In genomic region chr5:141115963-141116362, GRCm38 (mm10) we compare ENCODE assay signal across 11 mouse cellular contexts.
DNase-seq lines count a peak whose midpoint lies in the region; ATAC-seq and TF ChIP-seq lines count a peak whose summit lies in the region.
"Had no signal": no experiment of that assay in that cellular context is flagged by ENCODE, and none has a peak within 500 bp of the region (broad histone marks: within the 10 kb centered on the region; RNA-seq: fewer than 3 reads in every experiment).

No protein-coding gene starts in this region.

- TF ChIP-seq CTCF in cerebellum, adult 2 months (IDR thresholded peaks at IDR 0.05; ENCODE audit: borderline replicate concordance, insufficient read depth, low read depth, low read length) = no peak
- TF ChIP-seq CTCF in stomach, postnatal 0 days (IDR thresholded peaks at IDR 0.05; ENCODE audit: low read depth) = no peak

- no peak overlapping the region for H3K4me2 ChIP-seq in stomach, embryonic 14.5 days (replicated peaks; ENCODE audit: low read depth, low read length)
- no peak overlapping the region for H3K4me2 ChIP-seq in stomach, postnatal 0 days (replicated peaks; ENCODE audit: low read depth)
- H3K4me2 ChIP-seq: embryonic facial prominence, embryonic 12.5 days had no signal

- peaks cover 4% of the 10 kb centered on the region; the same call in 1 of the 2 replicates for H3K4me1 ChIP-seq in cerebellum, adult 2 months (ENCODE audit: control insufficient read depth, insufficient read depth, low read length)
- peaks cover 6% of the 10 kb centered on the region; the same call in 1 of the 2 replicates for H3K4me1 ChIP-seq in stomach, embryonic 14.5 days (ENCODE audit: control insufficient read depth, insufficient read depth, low read length)
- no peaks in the 10 kb centered on the region for H3K4me1 ChIP-seq in stomach, postnatal 0 days (replicated peaks; ENCODE audit: control insufficient read depth, insufficient read depth)
- H3K4me1 ChIP-seq: embryonic facial prominence, embryonic 12.5 days had no signal

- H3K27ac ChIP-seq in cerebellum, adult 2 months (ENCODE audit: insufficient read depth, low read length) = no peak overlapping the region
- no peak overlapping the region for H3K27ac ChIP-seq in stomach, embryonic 14.5 days (ENCODE audit: low read length)
- H3K27ac ChIP-seq in stomach, postnatal 0 days (replicated peaks) = no peak overlapping the region
- H3K27ac ChIP-seq: embryonic facial prominence, embryonic 12.5 days had no signal

- no peak for TF ChIP-seq POLR2A in cerebellum, adult 2 months (IDR thresholded peaks at IDR 0.05; ENCODE audit: borderline replicate concordance, insufficient read depth, low read length)

- no peaks in the 10 kb centered on the region for H3K27me3 ChIP-seq in cerebellum, adult 2 months (ENCODE audit: control insufficient read depth, insufficient read depth, low read length)
- no peaks in the 10 kb centered on the region for H3K27me3 ChIP-seq in stomach, embryonic 14.5 days (ENCODE audit: control insufficient read depth, insufficient read depth, low read length)
- no peaks in the 10 kb centered on the region for H3K27me3 ChIP-seq in stomach, postnatal 0 days (ENCODE audit: control insufficient read depth, insufficient read depth, low read length)
- H3K27me3 ChIP-seq: embryonic facial prominence, embryonic 12.5 days had no signal

- H3K36me3 ChIP-seq in stomach, embryonic 14.5 days (ENCODE audit: control insufficient read depth, insufficient read depth, low read length) = no peaks in the 10 kb centered on the region
- H3K36me3 ChIP-seq in stomach, postnatal 0 days (ENCODE audit: control insufficient read depth, insufficient read depth, low read length) = no peaks in the 10 kb centered on the region
- H3K36me3 ChIP-seq: embryonic facial prominence, embryonic 12.5 days had no signal

- WGBS in cerebellum, adult 2 months = 17% methylated on average over 8 of the region's 8 CpGs
- WGBS in stomach, embryonic 14.5 days = 39% methylated on average over 8 of the region's 8 CpGs
- 46% methylated on average over 8 of the region's 8 CpGs for WGBS in stomach, postnatal 0 days

- no peak overlapping the region for H3K4me3 ChIP-seq in cerebellum, adult 2 months (replicated peaks; ENCODE audit: insufficient read depth, low read depth, low read length)
- H3K4me3 ChIP-seq in stomach, embryonic 14.5 days (ENCODE audit: low read depth, low read length) = no peak overlapping the region
- H3K4me3 ChIP-seq in stomach, postnatal 0 days (ENCODE audit: low read depth, low read length) = no peak overlapping the region
- H3K4me3 ChIP-seq: embryonic facial prominence, embryonic 12.5 days; myocyte had no signal

- TF ChIP-seq EP300 in stomach, postnatal 0 days (optimal IDR thresholded peaks at IDR 0.05) = no peak

- DNase-seq in cerebellum, adult 2 months = peak; percentile 17 to 47
- DNase-seq in stomach, postnatal 0 days (ENCODE audit: low spot score) = no peak
- peak; percentile 40 to 90 for DNase-seq in left cerebral cortex, adult 8-10 months (ENCODE audit: low spot score in 2 of 2)
- no peak for DNase-seq in urinary bladder, adult 2 months (ENCODE audit: low spot score)
- DNase-seq in gastrocnemius, adult 8-10 months (ENCODE audit: low spot score in 2 of 2) = no peak
- no peak for DNase-seq in kidney, postnatal 14 days

- no peak overlapping the region for H3K9ac ChIP-seq in stomach, embryonic 14.5 days (replicated peaks; ENCODE audit: low read depth, low read length)
- no peak overlapping the region for H3K9ac ChIP-seq in stomach, postnatal 0 days (ENCODE audit: low read length)
- H3K9ac ChIP-seq: embryonic facial prominence, embryonic 12.5 days had no signal

- ATAC-seq in cerebellum, adult (ENCODE audit: insufficient number of reproducible peaks, low FRiP score, low TSS enrichment) = no peak
- peak; percentile 28; the same call in 1 of the 2 replicates for ATAC-seq in stomach, embryonic 14.5 days (ENCODE audit: insufficient number of reproducible peaks, insufficient read depth, low FRiP score, low read depth)
- no peak for ATAC-seq in stomach, postnatal 0 days (ENCODE audit: low FRiP score, low TSS enrichment)
- ATAC-seq: hindbrain, embryonic 16.5 days had no signal

- no peaks in the 10 kb centered on the region for H3K9me3 ChIP-seq in stomach, embryonic 14.5 days (ENCODE audit: control insufficient read depth, low read depth, low read length)
- H3K9me3 ChIP-seq in stomach, postnatal 0 days (ENCODE audit: control insufficient read depth, low read length) = no peaks in the 10 kb centered on the region
- H3K9me3 ChIP-seq: embryonic facial prominence, embryonic 12.5 days had no signal

Comparison
In these comparisons a context has a peak if more than half of its experiments do, and no peak if none do; other contexts are left out.
1. DNase-seq: peak in cerebellum, adult 2 months (2 of 2) and left cerebral cortex, adult 8-10 months (2 of 2); none in stomach, postnatal 0 days (single experiment), urinary bladder, adult 2 months (single experiment), gastrocnemius, adult 8-10 months (0 of 2) and kidney, postnatal 14 days (single experiment).